Mouse (Mus musculus) central nervous system, embryonic 11.5 days (tissue): ENCODE data around the gene Gm42688. TPM values are rescaled to one million over a fixed set of nuclear protein-coding genes. Genes with fewer than 3 reads are reported as not detected.

Source experiments
- polyA plus RNA-seq: library from polyadenylated mRNA; depleted of rRNA; stranded (reverse); fragments of >200 nt; gene quantifications from 2 replicates; pipeline ENCODE4 v1.2.3, GENCODE M21; 2012; rRNA removed

Gene Gm42688
- polyA plus RNA-seq = 4.2 and 4.9 TPM in 2 replicates

DNA sequence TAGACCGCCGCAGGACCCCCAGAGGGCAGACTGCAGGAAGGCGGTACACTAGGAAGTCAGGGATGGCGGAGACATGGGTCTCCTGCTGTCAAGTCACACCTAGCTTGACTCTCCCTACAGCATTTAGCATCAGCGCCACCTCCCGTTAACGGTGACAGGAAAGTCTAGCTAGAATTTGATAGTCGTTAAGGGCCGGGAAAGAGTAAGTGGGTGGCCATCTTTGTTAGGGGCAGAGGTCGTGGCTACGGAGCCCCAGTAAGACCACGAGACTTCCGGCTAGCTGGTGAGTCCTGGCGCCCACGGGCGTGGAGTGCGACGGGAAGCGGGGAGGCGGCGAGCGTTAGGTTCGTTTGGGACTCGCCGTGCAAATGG is at the start of gene Gm42688, which contains the start of gene Ccdc142:
TSS of gene Gm42688 (plus strand) at position 302 of the 372 bp plus-strand sequence.
TSS of gene Ccdc142 (plus strand) at position 286 of the 372 bp plus-strand sequence.

DNA sequence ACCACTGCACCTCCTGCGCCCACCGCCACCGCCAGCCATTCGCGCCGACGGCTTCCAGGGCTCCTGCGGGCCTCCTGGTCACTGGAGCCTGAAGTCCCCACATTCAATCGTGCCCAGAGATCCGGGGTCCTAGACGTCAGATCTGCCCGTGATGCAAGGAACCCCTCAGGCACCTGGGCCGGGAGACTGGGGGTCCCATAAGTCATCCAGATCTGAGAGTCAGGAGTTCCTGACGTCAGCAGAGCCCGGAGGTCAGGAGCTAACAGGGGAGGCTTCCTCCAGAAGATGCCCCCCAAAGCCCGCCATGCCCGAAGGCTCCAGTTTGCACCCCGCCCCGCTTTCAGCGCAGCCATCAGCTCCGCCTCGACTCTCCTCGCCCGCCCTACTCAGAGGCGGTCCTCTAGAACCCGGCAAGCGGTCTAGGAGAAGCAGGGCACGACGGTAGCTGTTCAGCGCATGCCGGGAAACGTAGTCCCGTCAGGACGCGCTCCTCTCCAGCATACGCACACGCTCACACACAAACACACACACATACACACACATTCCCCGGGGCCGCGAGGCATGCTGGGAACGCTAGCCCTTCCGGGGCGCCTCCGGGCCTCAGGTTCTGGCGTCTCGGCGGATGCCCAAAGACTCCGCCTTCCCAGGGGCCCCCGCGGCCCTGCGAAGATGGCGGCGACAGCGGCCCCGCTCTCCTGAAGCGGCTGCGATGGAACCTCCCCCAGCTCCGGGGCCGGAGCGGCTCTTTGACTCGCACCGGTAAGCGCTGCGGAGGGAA is 47.2 kb upstream of the Gm42688 start, which contains the start of gene Aup1:
TSS of gene Aup1 (plus strand) at position 448 of the 778 bp plus-strand sequence.

DNA sequence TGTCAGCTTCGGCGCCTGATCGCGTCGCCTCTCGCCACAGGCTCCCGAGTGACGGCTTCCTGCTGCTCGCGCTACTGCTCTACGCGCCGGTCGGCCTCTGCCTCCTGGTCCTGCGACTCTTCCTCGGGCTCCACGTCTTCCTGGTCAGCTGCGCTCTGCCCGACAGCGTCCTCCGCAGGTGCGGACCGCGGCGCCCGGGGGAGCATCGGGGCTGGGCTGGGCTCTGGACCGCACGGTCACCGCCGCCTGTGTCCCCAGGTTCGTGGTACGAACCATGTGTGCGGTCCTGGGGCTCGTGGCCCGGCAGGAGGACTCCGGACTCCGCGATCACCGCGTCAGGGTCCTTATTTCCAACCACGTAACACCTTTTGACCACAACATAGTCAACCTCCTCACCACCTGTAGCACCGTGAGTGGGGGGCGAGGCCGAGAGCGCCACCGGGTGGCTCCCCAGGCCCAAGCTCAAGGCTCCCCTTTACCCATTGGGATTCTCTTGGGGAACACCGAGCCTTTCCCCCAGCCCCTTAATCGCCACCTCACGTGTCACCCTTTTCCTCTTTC is 46.5 kb upstream of the Gm42688 start, which contains the start of gene Htra2:
TSS of gene Htra2 (minus strand) at position 403 of the 561 bp plus-strand sequence.

DNA sequence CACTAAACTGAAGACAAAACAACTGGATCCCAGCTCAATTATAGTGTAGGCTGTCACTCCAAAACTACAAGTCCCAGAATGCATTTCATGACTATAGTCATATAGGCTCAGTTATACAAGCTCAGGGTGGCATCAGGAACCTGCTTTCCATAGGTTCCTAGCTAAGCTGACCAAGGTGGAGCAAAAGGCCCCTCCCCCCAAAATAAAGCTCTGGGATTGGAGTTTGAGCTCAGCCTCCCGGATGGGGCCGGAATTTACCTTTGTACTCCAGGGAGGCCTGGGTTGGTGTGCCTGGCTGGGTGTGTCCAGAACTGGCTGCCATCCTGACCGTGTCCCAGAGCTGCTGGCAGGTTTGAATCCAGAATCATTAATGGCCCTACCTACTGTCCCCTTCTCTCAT is 43.6 kb upstream of the Gm42688 start, which contains the start of gene Dqx1:
TSS of gene Dqx1 (plus strand) at position 55 of the 400 bp plus-strand sequence.

DNA sequence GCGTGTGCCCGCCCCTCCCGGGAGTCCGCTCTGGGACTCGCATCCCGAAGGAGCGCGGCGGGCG is 31.3 kb upstream of the Gm42688 start, which contains the start of gene Tlx2:
TSS of gene Tlx2 (minus strand) at position 47 of the 64 bp plus-strand sequence.

DNA sequence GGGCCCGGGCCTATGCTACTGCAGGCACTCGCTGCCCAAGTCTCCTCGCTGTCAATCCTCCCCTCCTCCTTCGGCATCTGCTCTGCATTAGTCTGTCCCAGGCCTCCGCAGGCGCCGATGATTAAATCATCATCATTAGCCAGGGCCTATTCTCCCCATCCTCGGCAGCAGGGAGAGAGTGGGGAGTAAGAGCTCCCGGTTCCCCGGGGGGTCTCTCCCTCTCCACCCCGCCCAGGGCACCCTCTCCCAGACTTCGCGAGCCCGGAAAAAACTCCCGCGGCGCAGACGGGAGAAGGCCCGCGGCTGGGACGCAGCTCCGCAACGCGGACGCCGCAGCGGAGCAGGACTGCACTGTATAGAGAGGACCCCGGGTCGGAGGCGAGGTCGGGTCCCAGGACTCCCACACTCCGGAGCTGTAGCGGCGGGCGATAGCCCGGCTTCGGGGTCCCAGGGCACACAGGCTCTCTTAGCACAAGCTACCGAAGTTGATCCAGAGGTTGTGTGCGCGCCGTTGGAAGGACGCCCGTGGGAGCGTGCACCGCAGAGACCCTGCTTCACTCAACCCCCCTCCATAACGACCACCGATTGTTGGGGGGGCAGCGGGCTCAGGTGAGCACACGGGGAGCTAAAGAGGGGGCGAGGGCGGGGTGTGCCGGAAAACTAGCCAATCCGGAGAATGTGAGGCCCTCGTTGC is 23.6 kb upstream of the Gm42688 start, which contains the start of gene Pcgf1:
TSS of gene Pcgf1 (plus strand) at position 240 of the 694 bp plus-strand sequence.

DNA sequence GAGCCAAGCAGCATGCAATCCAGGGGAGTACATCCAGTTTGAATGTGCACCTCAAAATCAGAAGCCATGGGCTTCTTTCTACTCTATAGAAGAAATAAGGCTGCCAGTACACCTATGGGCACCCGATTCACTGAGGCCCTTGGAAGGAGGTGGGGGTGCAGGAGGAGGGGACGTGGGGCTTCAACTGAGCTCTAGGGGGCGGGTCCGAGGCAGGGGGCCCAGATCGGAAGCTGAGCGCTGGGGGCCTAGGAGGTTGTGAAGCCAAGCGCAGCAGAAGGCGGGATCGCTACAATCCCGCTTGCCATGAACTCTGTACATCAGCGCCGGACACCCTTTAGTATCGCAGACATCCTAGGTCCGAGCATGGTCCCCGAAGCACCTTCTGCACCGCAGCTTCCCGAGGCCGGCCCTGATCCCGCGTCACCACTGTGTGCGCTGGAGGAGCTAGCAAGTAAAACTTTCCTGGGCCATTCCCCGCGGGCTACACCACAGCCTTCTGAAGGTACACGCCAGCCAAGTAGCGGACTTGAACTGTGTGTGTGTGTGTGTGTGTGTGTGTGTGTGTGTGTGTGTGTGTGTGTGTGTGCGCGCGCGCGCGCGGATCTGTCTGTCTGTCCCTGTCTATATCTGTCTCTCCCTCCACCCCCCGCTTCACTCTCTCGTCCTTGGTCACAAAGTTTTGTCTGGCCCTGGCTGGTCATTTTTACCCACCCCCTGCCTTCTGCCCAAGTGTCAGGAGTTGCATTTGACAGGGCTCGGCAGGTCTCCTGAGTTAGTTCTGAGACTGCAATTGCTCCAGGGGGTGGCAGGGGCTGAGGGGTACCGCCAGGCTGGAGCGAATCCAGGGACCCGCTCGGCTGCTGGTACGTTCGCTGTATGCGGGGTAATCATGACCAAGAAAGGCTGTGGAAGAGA is 15.0 kb upstream of the Gm42688 start, which contains the start of gene Lbx2:
TSS of gene Lbx2 (plus strand) at position 247 of the 915 bp plus-strand sequence.

DNA sequence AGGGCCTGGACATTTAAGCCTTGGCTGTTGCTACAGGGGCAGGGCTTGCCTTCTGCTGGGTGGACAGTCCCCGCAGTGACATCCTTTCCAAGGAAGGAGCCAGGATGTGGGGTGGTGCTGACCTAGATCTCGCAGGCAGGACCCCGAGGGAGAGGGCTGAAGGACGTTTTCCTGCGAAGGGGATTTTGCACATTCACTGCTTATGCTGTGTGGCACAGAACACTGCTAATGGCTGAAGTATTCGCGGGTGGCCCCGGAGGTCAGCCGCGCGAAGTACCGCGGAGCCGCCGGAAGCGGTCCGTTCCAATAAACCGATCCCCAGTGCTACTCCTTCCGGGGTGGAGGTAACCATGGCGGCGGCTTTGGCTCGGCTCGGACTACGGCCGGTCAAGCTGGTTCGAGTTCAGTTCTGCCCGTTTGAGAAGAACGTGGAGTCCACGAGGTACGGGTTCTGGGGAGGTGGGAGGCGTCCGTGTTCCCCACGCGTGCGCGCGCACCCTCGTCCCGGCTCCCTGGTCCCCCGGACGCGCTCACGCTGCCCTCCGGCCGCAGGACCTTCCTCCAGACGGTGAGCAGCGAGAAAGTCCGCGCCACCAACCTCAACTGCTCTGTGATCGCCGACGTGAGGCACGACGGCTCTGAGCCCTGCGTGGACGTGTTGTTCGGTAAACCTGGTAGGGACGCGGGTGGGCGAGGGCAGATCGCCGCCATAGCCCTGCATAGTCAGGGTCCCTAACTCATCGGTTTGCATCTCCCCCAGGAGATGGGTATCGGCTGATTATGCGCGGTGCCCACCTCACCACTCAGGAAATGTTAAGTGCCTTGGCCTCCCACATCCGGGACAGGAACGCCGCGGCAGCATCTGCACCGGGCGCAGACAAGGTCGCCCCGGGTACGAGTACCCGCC is 7.6 kb downstream of the Gm42688 start, which contains the start of gene Mrpl53:
TSS of gene Mrpl53 (plus strand) at position 279 of the 907 bp plus-strand sequence.

DNA sequence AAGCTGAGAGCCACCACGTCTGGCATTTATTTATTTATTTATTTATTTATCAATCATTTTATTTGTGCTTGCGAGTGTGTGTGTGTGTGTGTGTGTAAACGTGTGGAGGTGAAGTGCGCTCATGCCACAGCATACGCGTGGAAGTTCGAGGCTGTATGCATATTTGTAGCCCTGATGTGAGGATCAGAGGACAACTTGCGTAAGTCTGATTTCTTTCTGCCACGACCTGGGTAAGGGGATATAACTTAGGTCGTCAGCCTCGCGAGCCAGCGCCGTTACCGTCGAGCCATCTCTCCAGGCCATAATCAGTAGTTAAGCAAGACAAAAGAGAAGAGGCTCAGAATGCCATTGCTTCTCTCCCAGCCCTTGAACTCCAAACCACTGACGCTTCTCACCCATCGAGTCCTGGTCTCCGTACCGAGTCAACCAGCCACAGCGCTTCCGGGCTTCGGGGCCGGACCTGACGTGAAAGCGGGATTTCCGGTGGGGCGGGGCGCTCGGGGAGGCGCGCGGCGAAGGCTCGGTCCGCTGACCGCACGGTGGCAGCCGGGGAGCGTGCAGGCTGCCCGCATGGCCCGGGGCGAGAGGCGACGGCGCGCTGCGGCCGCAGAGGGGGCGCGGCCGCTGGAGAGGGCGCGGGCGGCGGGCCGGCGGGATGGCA is 13.7 kb downstream of the Gm42688 start, which contains the start of gene Mogs:
TSS of gene Mogs (plus strand) at position 486 of the 661 bp plus-strand sequence.

GRCm38 (mm10) chr6:83120930-83121862 is 19.8 kb downstream of the Gm42688 start, which contains the start of gene Wbp1:
Wbp1 (minus strand) TSS chr6:83121559.

GRCm38 (mm10) chr6:83125331-83125730 is 23.9 kb downstream of the Gm42688 start, which contains the start of gene Ino80b:
Ino80b (minus strand) TSS chr6:83125431.

GRCm38 (mm10) chr6:83134951-83135513 is 33.6 kb downstream of the Gm42688 start, which contains the start of gene Rtkn:
Rtkn (plus strand) TSS chr6:83135463.

GRCm38 (mm10) chr6:83156259-83156684 is 54.9 kb downstream of the Gm42688 start, which contains the start of the genes Wdr54 and 1700003E16Rik:
Wdr54 (minus strand) TSS chr6:83156397.
1700003E16Rik (plus strand) TSS chr6:83156404.

Other genes with a start within 250 kb of the Gm42688 start
- 4.6 and 5.0 TPM in 2 replicates for gene Sema4f, start 161.8 kb upstream of the Gm42688 start, polyA plus RNA-seq
- 0.31 and 1.7 TPM in 2 replicates for gene M1ap, start 154.7 kb upstream of the Gm42688 start, polyA plus RNA-seq
- gene Dok1, start 68.1 kb upstream of the Gm42688 start, polyA plus RNA-seq = 7.7 and 8.2 TPM in 2 replicates
- 10.1 and 15.8 TPM in 2 replicates for gene Loxl3, start 67.4 kb upstream of the Gm42688 start, polyA plus RNA-seq
- 209 and 289 TPM in 2 replicates for gene Aup1, start 47.1 kb upstream of the Gm42688 start, polyA plus RNA-seq
- gene Htra2, start 46.3 kb upstream of the Gm42688 start, polyA plus RNA-seq = 70.4 and 80.9 TPM in 2 replicates
- 2.0 and 3.3 TPM in 2 replicates for gene Dqx1, start 43.8 kb upstream of the Gm42688 start, polyA plus RNA-seq
- 4.1 and 7.5 TPM in 2 replicates for gene Tlx2, start 31.3 kb upstream of the Gm42688 start, polyA plus RNA-seq
- 42.4 and 49.1 TPM in 2 replicates for gene Pcgf1, start 23.7 kb upstream of the Gm42688 start, polyA plus RNA-seq
- gene Lbx2, start 15.2 kb upstream of the Gm42688 start, polyA plus RNA-seq = 0.59 and 1.2 TPM in 2 replicates
- 4.1 and 5.1 TPM in 2 replicates for gene Ccdc142, start within 50 bp of the Gm42688 start, polyA plus RNA-seq
- 111 and 115 TPM in 2 replicates for gene Mrpl53, start 7.4 kb downstream of the Gm42688 start, polyA plus RNA-seq
- gene Mogs, start 13.9 kb downstream of the Gm42688 start, polyA plus RNA-seq = 47.3 and 47.7 TPM in 2 replicates
- 201 and 275 TPM in 2 replicates for gene Wbp1, start 19.9 kb downstream of the Gm42688 start, polyA plus RNA-seq
- gene Ino80b, start 23.8 kb downstream of the Gm42688 start, polyA plus RNA-seq = 37.2 and 53.1 TPM in 2 replicates
- 72.3 and 77.8 TPM in 2 replicates for gene Rtkn, start 33.8 kb downstream of the Gm42688 start, polyA plus RNA-seq
- gene Wdr54, start 54.8 kb downstream of the Gm42688 start, polyA plus RNA-seq = 13.5 and 17.0 TPM in 2 replicates
- 0.57 and 0.73 TPM in 2 replicates for gene 1700003E16Rik, start 54.8 kb downstream of the Gm42688 start, polyA plus RNA-seq
- 142 and 229 TPM in 2 replicates for gene Dctn1, start 64.3 kb downstream of the Gm42688 start, polyA plus RNA-seq
- gene Slc4a5, start 118.2 kb downstream of the Gm42688 start, polyA plus RNA-seq = 1.4 and 1.6 TPM in 2 replicates
- gene Mthfd2, start 224.3 kb downstream of the Gm42688 start, polyA plus RNA-seq = 29.9 and 33.6 TPM in 2 replicates
- 35.4 and 54.1 TPM in 2 replicates for gene Mob1a, start 224.4 kb downstream of the Gm42688 start, polyA plus RNA-seq
- 48.7 and 77.4 TPM in 2 replicates for gene Bola3, start 247.5 kb downstream of the Gm42688 start, polyA plus RNA-seq